Mouse (Mus musculus) forebrain, embryonic 16.5 days (tissue): ENCODE measurements at regions not wholly inside any gene's neighbourhood (a gene's known extent, or its start where the extent isn't known, plus 50 kb on each side); places are given as distances from the start of the nearest gene placed in this dataset.

Experiments
- ATAC-seq: fragments of 200-750 bp; cut with Nextera tagmentation; 2 replicates; pipeline ENCODE4 v1.8.0; 2017; ENCODE audit warnings: mild to moderate bottlenecking, moderate library complexity
- H3K27ac ChIP-seq: fragments of 300-500 bp; sonication (generic); 2 replicates; pipeline ENCODE4 v1.5.1; 2014; ENCODE audit warnings: low read length, control low read depth
- H3K27me3 ChIP-seq: fragments of 300-500 bp; sonication (generic); replicated peaks from 2 replicates; pipeline ENCODE4 v1.6.1; 2014; ENCODE audit warnings: low read length; ENCODE audit not compliant: control insufficient read depth, insufficient read depth
- H3K36me3 ChIP-seq: fragments of 300-500 bp; sonication (generic); 2 replicates; pipeline ENCODE4 v1.6.1; 2014; ENCODE audit not compliant: control insufficient read depth, insufficient read depth
- H3K4me1 ChIP-seq: fragments of 300-500 bp; sonication (generic); replicated peaks from 2 replicates; pipeline ENCODE4 v1.6.1; 2014; ENCODE audit warnings: low read length; ENCODE audit not compliant: control insufficient read depth, insufficient read depth
- H3K4me2 ChIP-seq: fragments of 300-500 bp; sonication (generic); 2 replicates; pipeline ENCODE4 v1.6.1; 2014; ENCODE audit warnings: mild to moderate bottlenecking, low read length, control low read depth
- H3K4me3 ChIP-seq: fragments of 300-500 bp; sonication (generic); replicated peaks from 2 replicates; pipeline ENCODE4 v1.5.1; 2014; ENCODE audit warnings: mild to moderate bottlenecking, low read length, control low read depth
- H3K9ac ChIP-seq: fragments of 300-500 bp; sonication (generic); replicated peaks from 2 replicates; pipeline ENCODE4 v1.6.1; 2014; ENCODE audit warnings: low read depth, low read length, control low read depth
- H3K9me3 ChIP-seq: fragments of 300-500 bp; sonication (generic); 2 replicates; pipeline ENCODE4 v1.6.1; 2016; ENCODE audit warnings: low read length; ENCODE audit not compliant: control insufficient read depth
- WGBS: fragments of 180-500 bp; shearing (Covaris S2); extraction: QIAGEN DNeasy Blood & Tissue Kit; methylation state at CpG from one replicate; pipeline ENCODE4 v1.1.7; 2014; 5-methylcytosine and 5-hydroxymethylcytosine counted together

DNA sequence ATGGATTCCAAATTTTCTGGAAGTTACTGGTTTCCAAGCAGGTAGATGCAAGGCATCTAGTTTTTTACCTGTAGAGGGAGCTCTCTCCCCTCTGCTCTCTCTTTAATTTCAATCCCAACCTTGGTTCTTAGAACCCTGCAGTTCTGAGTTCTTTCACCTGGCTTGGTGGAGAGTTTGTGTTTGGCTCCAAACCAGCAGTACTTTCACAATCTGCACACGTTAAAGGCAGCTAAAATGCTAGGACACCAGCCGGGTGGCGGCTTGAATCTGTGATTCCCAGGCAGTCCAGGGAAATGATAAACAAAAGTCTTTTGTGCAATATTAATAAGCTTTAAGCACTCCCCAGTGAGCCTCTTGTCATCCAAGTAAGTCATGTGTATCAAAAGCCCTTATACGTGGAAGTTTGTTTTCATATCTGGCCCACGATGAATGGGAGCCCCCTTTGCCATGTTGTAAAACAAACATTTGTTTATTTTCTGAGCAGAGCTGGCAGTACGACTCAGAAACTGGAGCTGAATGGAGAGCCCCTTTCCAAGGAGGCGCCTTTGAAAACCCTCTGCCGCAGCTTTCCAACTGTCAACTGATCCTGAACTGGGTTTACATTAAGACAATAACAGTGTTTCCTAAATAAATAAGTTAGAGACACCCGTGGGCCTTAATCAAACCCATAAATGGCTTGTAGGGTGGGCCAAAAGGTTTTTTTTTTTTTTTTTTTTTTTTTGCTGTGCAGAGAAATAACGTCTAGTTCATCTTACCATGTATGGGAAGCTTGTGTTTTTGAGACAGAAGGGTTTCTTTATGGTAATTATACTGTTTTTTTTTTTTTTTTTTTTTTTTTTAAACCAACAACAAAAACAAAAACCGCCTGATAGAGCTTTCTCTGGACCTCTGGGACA is 202.9 kb downstream of the C1d start:
- Histone ChIP-seq H3K36me3 (no peaks in the 10 kb centered on the region), H3K4me2 (peak overlapping the region; percentile 37), H3K9me3 (no peaks in the 10 kb centered on the region), H3K4me3 (no peak overlapping the region), H3K9ac (no peak overlapping the region), H3K27ac (no peak overlapping the region), H3K27me3 (peaks cover 61% of the 10 kb centered on the region), H3K4me1 (peaks cover 9% of the 10 kb centered on the region)
- ATAC-seq: peak; percentile 64
- 1% methylated on average over 11 of the region's 11 CpGs for WGBS

DNA sequence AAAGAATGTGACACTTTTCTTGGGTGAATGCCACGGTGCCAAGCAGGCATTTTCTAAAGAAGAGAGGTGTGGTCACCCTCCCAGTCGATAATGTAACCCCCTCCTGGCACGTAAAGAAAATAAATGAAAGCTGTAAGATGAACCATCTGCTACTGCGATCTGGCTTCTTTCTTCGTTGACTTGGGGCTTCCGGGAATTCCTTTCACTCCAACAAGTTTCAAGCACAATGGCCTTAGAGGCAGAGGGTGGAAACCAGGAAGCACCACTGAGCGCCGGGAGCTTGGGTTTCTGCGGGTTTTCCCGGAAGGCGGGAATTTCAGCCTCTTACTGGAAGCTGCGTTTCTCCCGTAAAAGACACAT is 203.5 kb downstream of the C1d start:
- ATAC-seq: peak; percentile 51
- peak overlapping the region; percentile 15 for H3K4me3 ChIP-seq
- H3K4me2 ChIP-seq: peak overlapping the region; percentile 37
- H3K9me3 ChIP-seq: no peaks in the 10 kb centered on the region
- WGBS: 4% methylated on average over 13 of the region's 13 CpGs
- peaks cover 56% of the 10 kb centered on the region for H3K27me3 ChIP-seq
- peaks cover 9% of the 10 kb centered on the region for H3K4me1 ChIP-seq
- H3K27ac ChIP-seq: no peak overlapping the region
- H3K9ac ChIP-seq: no peak overlapping the region
- H3K36me3 ChIP-seq: no peaks in the 10 kb centered on the region

DNA sequence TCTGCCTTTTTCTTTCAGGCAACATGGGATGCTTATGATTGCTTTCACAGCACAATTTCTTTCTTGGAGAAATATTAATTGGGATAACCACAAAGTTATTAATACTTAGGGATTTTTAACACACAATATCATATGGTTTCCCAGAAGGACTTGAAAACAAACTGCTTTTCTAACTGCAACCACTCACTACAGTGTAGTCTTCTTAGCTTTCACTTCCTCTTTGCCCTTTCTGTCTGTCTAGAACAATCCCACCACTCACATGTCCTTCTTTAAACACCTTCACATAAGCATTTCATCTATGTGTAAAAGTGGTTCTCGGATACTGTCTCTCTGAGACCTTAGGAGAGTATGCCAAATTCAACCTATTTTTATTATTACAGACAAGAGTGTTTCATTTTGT is 204.3 kb downstream of the C1d start:
- Histone ChIP-seq H3K36me3 (no peaks in the 10 kb centered on the region), H3K9ac (no peak overlapping the region), H3K4me3 (no peak overlapping the region), H3K9me3 (no peaks in the 10 kb centered on the region), H3K27ac (no peak overlapping the region), H3K4me1 (peaks cover 9% of the 10 kb centered on the region), H3K27me3 (peaks cover 51% of the 10 kb centered on the region), H3K4me2 (no peak overlapping the region)
- WGBS: 82% methylated on average over 1 of the region's 1 CpGs
- no peak for ATAC-seq

DNA sequence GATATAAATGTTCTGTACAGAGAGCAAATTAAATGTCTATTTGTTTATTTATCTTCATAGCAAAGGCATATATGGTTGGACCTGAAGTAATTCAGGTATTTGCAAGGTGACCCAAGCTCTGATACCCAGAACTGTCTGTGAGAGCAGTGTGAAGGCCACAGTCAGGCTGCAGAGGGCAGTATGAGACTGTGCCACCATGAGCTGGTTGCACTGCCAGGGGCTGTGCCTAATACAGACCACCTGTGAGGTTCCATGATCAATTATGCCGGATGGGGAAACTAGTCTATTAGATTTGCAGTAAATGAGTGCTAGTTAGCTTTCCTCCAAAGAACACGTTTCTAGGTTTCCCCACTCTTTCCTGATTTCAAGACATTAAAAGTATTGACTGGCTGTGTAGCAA is 207.5 kb downstream of the C1d start:
- Histone ChIP-seq H3K27me3 (peaks cover 26% of the 10 kb centered on the region), H3K9me3 (no peaks in the 10 kb centered on the region), H3K9ac (no peak overlapping the region), H3K4me2 (no peak overlapping the region), H3K36me3 (no peaks in the 10 kb centered on the region), H3K4me1 (peaks cover 9% of the 10 kb centered on the region), H3K4me3 (no peak overlapping the region), H3K27ac (no peak overlapping the region)
- ATAC-seq: peak; percentile 81
- WGBS: 37% methylated on average over 2 of the region's 2 CpGs

DNA sequence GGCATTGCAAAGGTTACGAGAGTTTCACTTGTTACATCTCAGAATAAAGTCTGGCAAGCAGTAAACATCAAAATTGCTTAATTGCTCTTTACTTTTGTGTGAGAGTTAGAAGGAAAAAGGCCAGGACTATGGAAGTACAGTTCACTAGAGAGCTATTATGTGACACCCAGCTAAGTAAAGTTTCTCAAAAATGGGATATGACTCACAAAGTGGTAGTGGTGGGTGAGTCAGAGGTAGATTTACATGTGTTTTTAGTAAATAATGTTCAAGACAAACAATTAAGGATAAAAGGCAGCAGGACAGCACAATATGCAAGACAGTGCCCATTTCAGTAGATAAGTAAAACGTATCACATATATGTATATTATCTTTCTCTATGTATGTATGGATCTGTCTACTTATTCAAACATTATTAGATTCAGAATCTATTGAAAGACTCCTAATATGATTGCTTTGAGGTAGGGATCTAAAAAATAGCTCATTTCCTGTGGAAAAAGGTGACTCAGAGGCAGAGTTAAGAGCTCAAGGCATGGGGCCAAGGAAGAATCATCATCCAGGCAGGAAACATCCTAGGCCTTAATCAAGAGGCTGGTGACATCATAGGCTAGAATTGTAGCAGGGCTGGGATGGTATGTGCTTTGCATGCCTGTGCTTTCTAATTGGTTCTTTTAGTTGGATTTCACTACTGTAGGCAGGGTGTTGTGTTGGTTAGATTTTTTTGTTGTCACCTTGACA is 211.2 kb downstream of the C1d start:
- H3K4me3 ChIP-seq: no peak overlapping the region
- no peak for ATAC-seq
- no peaks in the 10 kb centered on the region for H3K36me3 ChIP-seq
- 68% methylated on average over 2 of the region's 2 CpGs for WGBS
- no peak overlapping the region for H3K9ac ChIP-seq
- H3K27ac ChIP-seq: no peak overlapping the region
- no peak overlapping the region for H3K4me2 ChIP-seq
- no peaks in the 10 kb centered on the region for H3K9me3 ChIP-seq
- no peaks in the 10 kb centered on the region for H3K4me1 ChIP-seq
- H3K27me3 ChIP-seq: peaks cover 10% of the 10 kb centered on the region

DNA sequence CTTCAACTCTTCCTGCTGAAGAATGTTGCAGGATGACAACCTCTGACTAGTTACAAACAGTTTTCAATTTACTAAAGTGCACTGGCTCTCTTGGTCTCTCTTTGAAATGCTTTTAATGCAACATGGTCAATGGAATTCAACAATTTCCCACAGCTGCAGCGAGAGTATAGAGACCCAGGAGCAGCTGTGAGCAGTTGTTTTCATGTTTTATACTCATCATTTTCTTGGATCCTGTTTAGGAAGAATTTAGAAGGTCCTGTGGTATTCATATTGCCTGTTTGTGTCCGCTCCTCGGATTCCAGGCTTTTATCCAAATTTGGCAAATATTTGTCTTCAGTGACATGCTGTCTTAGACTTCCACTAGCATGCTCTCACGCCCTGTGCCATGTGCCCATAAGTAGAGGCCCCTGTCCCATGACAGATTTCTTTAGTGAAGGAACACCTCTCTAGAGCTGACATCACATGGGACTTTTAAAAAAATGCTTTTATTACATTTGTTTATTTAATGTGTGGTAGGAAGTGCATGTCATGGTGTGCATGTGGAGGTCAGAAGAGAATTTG is 224.1 kb downstream of the C1d start:
- Histone ChIP-seq H3K36me3 (no peaks in the 10 kb centered on the region), H3K4me3 (no peak overlapping the region), H3K27ac (no peak overlapping the region), H3K4me2 (no peak overlapping the region), H3K9me3 (no peaks in the 10 kb centered on the region), H3K4me1 (no peaks in the 10 kb centered on the region), H3K9ac (no peak overlapping the region), H3K27me3 (no peaks in the 10 kb centered on the region)
- 83% methylated on average over 4 of the region's 4 CpGs for WGBS
- no peak for ATAC-seq

DNA sequence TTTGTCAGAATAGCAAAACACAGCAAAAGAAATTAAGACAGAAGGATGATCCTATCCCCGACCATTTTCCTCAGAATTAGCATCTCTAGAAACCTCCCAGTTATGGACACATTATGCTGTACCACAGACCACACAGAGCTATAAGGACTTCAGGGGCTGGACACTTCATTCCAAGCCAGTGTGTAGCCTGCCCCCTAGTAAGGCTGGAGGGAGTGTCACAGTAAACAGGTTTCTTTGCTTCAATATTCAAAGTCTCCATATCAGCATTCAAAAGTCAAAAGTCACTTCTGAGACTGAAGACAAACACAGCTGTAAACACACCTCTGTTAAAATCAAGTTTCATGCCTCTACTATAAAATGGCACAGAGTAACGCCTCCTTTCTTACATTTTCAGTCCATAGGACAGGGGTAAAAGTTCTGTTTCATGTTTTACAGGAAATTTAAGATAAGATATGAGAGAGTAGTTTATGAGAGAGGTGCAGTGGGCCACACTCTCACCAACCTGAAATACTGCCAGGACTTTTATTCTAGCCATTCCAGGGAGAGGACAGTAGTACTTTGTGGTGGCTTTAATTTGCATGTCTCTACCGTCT is 226.6 kb downstream of the C1d start:
- ATAC-seq: no peak
- no peaks in the 10 kb centered on the region for H3K36me3 ChIP-seq
- no peak overlapping the region for H3K4me3 ChIP-seq
- no peak overlapping the region for H3K9ac ChIP-seq
- no peak overlapping the region for H3K4me2 ChIP-seq
- no peaks in the 10 kb centered on the region for H3K4me1 ChIP-seq
- H3K27me3 ChIP-seq: no peaks in the 10 kb centered on the region
- no peaks in the 10 kb centered on the region for H3K9me3 ChIP-seq
- WGBS: 75% methylated on average over 3 of the region's 3 CpGs
- no peak overlapping the region for H3K27ac ChIP-seq

DNA sequence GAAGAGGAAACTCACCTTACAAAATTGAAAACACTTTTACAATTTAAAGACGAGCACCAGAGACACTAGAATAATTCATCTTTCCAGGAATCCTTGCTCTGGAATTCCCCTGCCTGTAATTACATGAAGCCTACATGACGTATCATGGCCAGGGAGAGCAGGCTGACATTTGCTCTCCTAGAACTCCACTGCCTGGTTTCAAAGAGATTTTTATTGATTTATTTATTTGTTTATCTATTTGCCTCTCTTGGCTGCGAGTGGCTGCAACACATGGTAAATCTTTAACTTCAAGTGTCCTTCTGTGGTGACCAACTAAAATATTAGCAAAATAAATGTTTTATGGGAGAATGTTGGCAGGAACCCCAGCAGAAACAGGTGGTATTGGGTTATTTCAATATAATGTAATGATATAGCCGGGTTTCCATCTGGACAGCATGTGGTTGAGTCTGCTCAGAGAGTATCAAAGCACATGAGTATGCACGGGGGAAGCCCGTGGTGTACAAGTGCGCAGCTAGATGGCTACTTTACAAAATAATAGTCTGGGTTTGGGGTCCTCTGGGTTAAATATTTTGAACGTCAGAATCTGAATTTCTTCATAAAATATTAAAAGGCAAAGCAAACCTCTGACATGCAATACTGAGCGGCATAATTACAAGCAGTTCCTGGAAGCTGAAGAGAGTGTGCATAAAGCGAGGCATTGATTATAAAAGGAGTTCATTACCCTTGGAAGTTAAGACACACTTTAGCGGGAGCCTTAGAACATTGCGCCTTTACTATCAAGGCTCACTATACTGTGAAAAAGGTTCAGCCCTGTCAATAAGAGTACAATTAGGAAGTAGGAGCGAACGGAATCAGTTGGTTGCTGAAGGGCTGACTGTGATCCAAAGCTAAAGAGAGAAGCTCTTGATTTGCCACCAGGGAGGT is 244.0 kb downstream of the C1d start:
- Histone ChIP-seq H3K4me2 (no peak overlapping the region), H3K36me3 (no peaks in the 10 kb centered on the region), H3K9me3 (no peaks in the 10 kb centered on the region), H3K4me3 (no peak overlapping the region), H3K4me1 (no peaks in the 10 kb centered on the region), H3K27ac (no peak overlapping the region), H3K9ac (no peak overlapping the region), H3K27me3 (no peaks in the 10 kb centered on the region)
- no peak for ATAC-seq
- WGBS: 80% methylated on average over 14 of the region's 14 CpGs
